Mouse (Mus musculus) brown adipose tissue, adult 24 weeks (tissue): ENCODE data around the gene Samd14. TPM values are rescaled to one million over a fixed set of nuclear protein-coding genes. Genes with fewer than 3 reads are reported as not detected.

ENCODE experiments used
- polyA plus RNA-seq: library from polyadenylated mRNA; stranded (reverse); fragments of >200 nt; gene quantifications from 2 replicates; pipeline ENCODE4 v1.2.4, GENCODE M21; 2012; ENCODE audit not compliant: missing spikeins, insufficient read depth, insufficient read length

The Samd14 gene
- polyA plus RNA-seq, 1 experiment = 0.59 TPM

Other genes with a start within 250 kb of the Samd14 start
- gene Tmem92, start 227.2 kb upstream of the Samd14 start, polyA plus RNA-seq = not detected in 2 replicates
- 36.9 and 49.1 TPM in 2 replicates for gene Col1a1, start 73.7 kb upstream of the Samd14 start, polyA plus RNA-seq
- not detected in 2 replicates for gene Hils1, start 42.3 kb upstream of the Samd14 start, polyA plus RNA-seq
- gene Sgca, start 33.6 kb upstream of the Samd14 start, polyA plus RNA-seq = 6.5 and 6.9 TPM in 2 replicates
- gene Ppp1r9b, start 18.8 kb upstream of the Samd14 start, polyA plus RNA-seq = 70.8 and 83.5 TPM in 2 replicates
- gene Pdk2, start 31.5 kb downstream of the Samd14 start, polyA plus RNA-seq = 224 and 274 TPM in 2 replicates
- gene Itga3, start 66.9 kb downstream of the Samd14 start, polyA plus RNA-seq = 2.5 and 5.0 TPM in 2 replicates
- not detected in 2 replicates for gene Dlx3, start 110.2 kb downstream of the Samd14 start, polyA plus RNA-seq
- not detected in 2 replicates for gene Dlx4, start 136.4 kb downstream of the Samd14 start, polyA plus RNA-seq